Mouse (Mus musculus) G1E (cell line): ENCODE data around the gene Slc22a3.

Source experiments
- CTCF ChIP-seq: IDR thresholded peaks from 2 replicates; pipeline ENCODE4 v1.5.1; 2012; ENCODE audit warnings: low read depth, low read length, inconsistent platforms, mixed read lengths
- GATA1 ChIP-seq: IDR thresholded peaks from 2 replicates; pipeline ENCODE4 v1.6.1; 2012; ENCODE audit warnings: borderline replicate concordance, low read length, inconsistent platforms, mixed read lengths

GRCm38 (mm10) chr17:12387781-12388180 is 119.7 kb downstream of the Slc22a3 start:
- no peak for TF ChIP-seq CTCF
- TF ChIP-seq GATA1 = no peak
